Mouse (Mus musculus): ENCODE data around the gene Arl10. TPM values are rescaled to one million over a fixed set of nuclear protein-coding genes. Genes with fewer than 3 reads are reported as not detected.
A peak's percentile ranks its signal among the peaks of the same experiment; 100 is the strongest.
"Not testable (repeated sequence)": the region's sequence is repeated elsewhere in the genome, so short reads cannot be mapped to it uniquely, and the experiment has no call there.

Arl10 gene
- total RNA-seq, 2 experiments from 2014 or later = 0.51 to 1.3 TPM

DNA sequence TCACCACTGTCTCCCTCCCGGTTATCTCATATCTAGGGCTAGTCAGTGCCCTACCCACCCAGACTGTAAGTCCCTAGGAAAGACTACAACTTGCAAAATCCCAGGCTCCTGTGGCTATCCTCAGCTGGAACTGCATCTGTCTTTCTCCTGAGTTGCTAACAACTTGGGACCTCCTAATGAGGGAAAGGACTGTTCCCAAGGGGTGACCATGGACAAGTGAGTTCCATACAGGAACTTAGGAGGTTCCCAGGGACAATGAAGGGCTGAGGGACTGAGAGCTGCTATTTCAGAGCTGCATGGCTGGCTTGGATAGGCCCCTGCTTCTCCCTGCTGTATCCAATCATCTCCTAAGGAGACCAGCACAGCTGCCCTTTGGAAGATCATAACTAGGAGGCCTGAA is 34.5 kb downstream of the Arl10 start:
- ATAC-seq (replicated peaks; ENCODE audit: low FRiP score, poor library complexity, severe bottlenecking) = no peak

DNA sequence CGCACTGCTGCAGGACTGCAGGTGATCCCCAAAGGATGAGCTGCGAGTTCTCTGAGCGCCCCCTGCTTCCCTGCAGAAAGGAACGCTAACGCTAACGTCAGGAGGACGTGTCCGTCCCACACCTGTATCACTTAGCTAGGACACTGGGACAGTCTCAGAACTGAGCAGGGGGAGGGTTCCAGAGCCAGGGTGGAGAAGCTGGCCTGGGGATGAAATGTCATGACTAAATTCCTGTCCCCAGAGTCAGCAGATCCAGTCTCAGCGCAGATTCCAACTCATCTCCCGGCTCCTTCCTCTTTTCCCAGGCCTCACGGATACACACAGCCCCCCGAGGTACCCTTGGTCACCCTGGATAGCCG is 35.8 kb downstream of the Arl10 start:
- ATAC-seq (replicated peaks; ENCODE audit: low FRiP score, poor library complexity, severe bottlenecking) = peak; percentile 24; the same call in 1 of the 2 replicates

GRCm38 (mm10) chr13:54610972-54611754 is 36.3 kb downstream of the Arl10 start, which contains the start of gene Cltb:
Cltb (minus strand) TSS chr13:54611344.
- peak; percentile 83 for ATAC-seq (replicated peaks; ENCODE audit: low FRiP score, poor library complexity, severe bottlenecking)

- not testable (repeated sequence) for ATAC-seq (replicated peaks; ENCODE audit: low FRiP score, poor library complexity, severe bottlenecking)
Observed at GRCm38 (mm10) chr13:54613141-54613540, 38.3 kb downstream of the Arl10 start.

DNA sequence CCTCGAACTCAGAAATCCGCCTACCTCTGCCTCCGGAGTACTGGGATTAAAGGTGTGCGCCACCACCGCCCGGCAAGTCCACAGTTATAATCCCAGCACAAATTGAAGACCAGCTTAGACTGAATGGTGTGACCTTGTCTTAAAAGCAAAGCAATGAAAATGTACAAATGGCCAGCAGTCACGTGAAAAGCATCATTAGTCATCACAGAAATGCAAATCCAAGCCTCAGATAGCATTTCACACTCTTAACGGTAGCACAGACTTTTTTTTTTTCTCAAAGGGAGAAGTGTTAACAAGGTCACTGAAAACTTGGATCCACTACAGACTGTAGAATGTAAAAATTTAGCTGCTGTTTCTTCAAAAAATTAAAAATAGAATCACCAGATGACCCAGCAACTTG is 41.5 kb downstream of the Arl10 start:
- ATAC-seq (replicated peaks; ENCODE audit: low FRiP score, poor library complexity, severe bottlenecking) = no peak

DNA sequence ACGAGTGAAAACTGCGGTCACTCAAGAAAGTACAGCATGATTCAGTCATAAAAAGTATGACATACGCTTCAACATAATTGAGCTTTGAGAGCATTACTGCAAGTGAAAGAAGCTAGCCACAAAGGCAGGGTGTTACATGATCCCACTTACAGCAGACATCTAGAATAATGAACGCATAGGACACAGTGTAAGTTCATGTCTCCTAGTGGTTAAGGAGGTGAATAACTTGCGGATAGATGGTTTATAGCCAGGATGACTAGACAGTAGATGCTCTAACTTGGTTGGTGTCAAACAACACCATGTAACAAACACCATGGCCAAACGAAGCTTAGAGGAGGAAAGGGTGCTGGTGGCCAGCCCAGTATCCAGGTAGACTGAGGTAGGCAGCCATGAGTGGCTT is 42.2 kb downstream of the Arl10 start:
- no peak for ATAC-seq (replicated peaks; ENCODE audit: low FRiP score, poor library complexity, severe bottlenecking)

- peak; percentile 98 for ATAC-seq (replicated peaks; ENCODE audit: low FRiP score, poor library complexity, severe bottlenecking)
Observed at GRCm38 (mm10) chr13:54621155-54621932, 46.5 kb downstream of the Arl10 start, which contains the start of gene Faf2. Faf2 (plus strand) TSS chr13:54621784.

- peak; percentile 65 for ATAC-seq (replicated peaks; ENCODE audit: low FRiP score, poor library complexity, severe bottlenecking)
Observed at GRCm38 (mm10) chr13:54621960-54622521, 47.2 kb downstream of the Arl10 start.

GRCm38 (mm10) chr13:54629128-54629527 is 54.3 kb downstream of the Arl10 start:
- ATAC-seq (replicated peaks; ENCODE audit: low FRiP score, poor library complexity, severe bottlenecking) = no peak

Other genes with a start within 250 kb of the Arl10 start
- not detected in 2 replicates for gene Cplx2, start 203.7 kb upstream of the Arl10 start, total RNA-seq (2015; ENCODE audit: low replicate concordance)
- gene Cplx2, start 203.7 kb upstream of the Arl10 start, total RNA-seq (2017; ENCODE audit: low replicate concordance) = 0.34 TPM in 1 of 2 replicates, not detected in the other
- 3.6 and 6.7 TPM in 2 replicates for gene Thoc3, start 106.2 kb upstream of the Arl10 start, total RNA-seq (2015; ENCODE audit: low replicate concordance)
- gene Thoc3, start 106.2 kb upstream of the Arl10 start, total RNA-seq (2017; ENCODE audit: low replicate concordance) = 5.7 and 9.3 TPM in 2 replicates
- 0.21 and 1.2 TPM in 2 replicates for gene Simc1, start 71.2 kb upstream of the Arl10 start, total RNA-seq (2015; ENCODE audit: low replicate concordance)
- 1.1 TPM in 1 of 2 replicates, not detected in the other for gene Simc1, start 71.2 kb upstream of the Arl10 start, total RNA-seq (2017; ENCODE audit: low replicate concordance)
- gene 4833439L19Rik, start 9.6 kb upstream of the Arl10 start, total RNA-seq (2015; ENCODE audit: low replicate concordance) = 27.0 and 28.1 TPM in 2 replicates
- 24.6 and 37.1 TPM in 2 replicates for gene 4833439L19Rik, start 9.6 kb upstream of the Arl10 start, total RNA-seq (2017; ENCODE audit: low replicate concordance)
- gene Nop16, start 15.1 kb downstream of the Arl10 start, total RNA-seq (2015; ENCODE audit: low replicate concordance) = 13.6 and 13.8 TPM in 2 replicates
- 6.3 and 12.1 TPM in 2 replicates for gene Nop16, start 15.1 kb downstream of the Arl10 start, total RNA-seq (2017; ENCODE audit: low replicate concordance)
- gene Higd2a, start 15.2 kb downstream of the Arl10 start, total RNA-seq (2015; ENCODE audit: low replicate concordance) = 32.1 and 54.3 TPM in 2 replicates
- gene Higd2a, start 15.2 kb downstream of the Arl10 start, total RNA-seq (2017; ENCODE audit: low replicate concordance) = 8.4 and 17.1 TPM in 2 replicates
- gene Cltb, start 36.3 kb downstream of the Arl10 start, total RNA-seq (2015; ENCODE audit: low replicate concordance) = 0.96 TPM in 1 of 2 replicates, not detected in the other
- gene Cltb, start 36.3 kb downstream of the Arl10 start, total RNA-seq (2017; ENCODE audit: low replicate concordance) = 3.7 and 10.0 TPM in 2 replicates
- gene Faf2, start 46.8 kb downstream of the Arl10 start, total RNA-seq (2015; ENCODE audit: low replicate concordance) = 14.6 and 35.7 TPM in 2 replicates
- gene Faf2, start 46.8 kb downstream of the Arl10 start, total RNA-seq (2017; ENCODE audit: low replicate concordance) = 15.3 and 18.4 TPM in 2 replicates
- 31.3 and 33.0 TPM in 2 replicates for gene Rnf44, start 118.9 kb downstream of the Arl10 start, total RNA-seq (2015; ENCODE audit: low replicate concordance)
- 9.9 and 30.5 TPM in 2 replicates for gene Rnf44, start 118.9 kb downstream of the Arl10 start, total RNA-seq (2017; ENCODE audit: low replicate concordance)
- not detected in 2 replicates for gene Cdhr2, start 126.4 kb downstream of the Arl10 start, total RNA-seq (2015; ENCODE audit: low replicate concordance)
- not detected in 2 replicates for gene Cdhr2, start 126.4 kb downstream of the Arl10 start, total RNA-seq (2017; ENCODE audit: low replicate concordance)
- gene Gprin1, start 174.9 kb downstream of the Arl10 start, total RNA-seq (2015; ENCODE audit: low replicate concordance) = not detected in 2 replicates
- not detected in 2 replicates for gene Gprin1, start 174.9 kb downstream of the Arl10 start, total RNA-seq (2017; ENCODE audit: low replicate concordance)
- not detected in 2 replicates for gene Sncb, start 191.6 kb downstream of the Arl10 start, total RNA-seq (2015; ENCODE audit: low replicate concordance)
- not detected in 2 replicates for gene Sncb, start 191.6 kb downstream of the Arl10 start, total RNA-seq (2017; ENCODE audit: low replicate concordance)
- gene Eif4e1b, start 209.0 kb downstream of the Arl10 start, total RNA-seq (2015; ENCODE audit: low replicate concordance) = not detected in 2 replicates
- gene Eif4e1b, start 209.0 kb downstream of the Arl10 start, total RNA-seq (2017; ENCODE audit: low replicate concordance) = not detected in 2 replicates
- gene Tspan17, start 214.4 kb downstream of the Arl10 start, total RNA-seq (2015; ENCODE audit: low replicate concordance) = 2.5 TPM in 1 of 2 replicates, not detected in the other
- 1.0 TPM in 1 of 2 replicates, not detected in the other for gene Tspan17, start 214.4 kb downstream of the Arl10 start, total RNA-seq (2017; ENCODE audit: low replicate concordance)

Measured in erythroblast, adult 5-6 weeks (primary cell).